Mouse (Mus musculus) R1 (cell line): ENCODE measurements at regions not wholly inside any gene's neighbourhood (a gene's known extent, or its start where the extent isn't known, plus 50 kb on each side); places are given as distances from the start of the nearest gene placed in this dataset.
A peak's percentile ranks its signal among the peaks of the same experiment; 100 is the strongest.

ENCODE experiments used
- DNase-seq: peaks from one replicate; pipeline ENCODE4 v3.0.0-alpha.2; 2018; ENCODE audit warnings: low read depth, low spot score

- no peak for DNase-seq
These were observed 232.3 kb upstream of the Gm12728 start for GRCm38 (mm10) chr4:105557396-105557795.

GRCm38 (mm10) chr4:105560055-105560454, 229.6 kb upstream of the Gm12728 start:
- no peak for DNase-seq

DNA sequence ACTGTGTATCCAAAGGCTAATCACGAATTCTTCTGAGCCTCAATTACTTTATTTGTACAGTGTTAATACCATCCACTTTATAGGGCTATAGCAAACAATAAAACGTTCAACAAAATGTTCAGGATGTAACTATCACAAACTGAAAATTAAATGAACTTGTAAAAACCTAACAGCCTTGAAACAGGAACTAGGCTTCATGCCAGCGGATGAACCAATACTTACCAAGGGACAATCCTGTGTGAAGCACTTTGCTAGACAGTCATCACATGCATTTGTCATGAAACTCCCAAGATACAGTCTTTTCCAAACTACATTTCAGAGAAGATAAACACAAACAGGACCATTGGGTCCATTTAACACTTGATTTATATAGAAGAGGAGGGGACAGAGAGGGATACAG, 228.9 kb upstream of the Gm12728 start:
- no peak for DNase-seq

- no peak for DNase-seq
These were observed 228.1 kb upstream of the Gm12728 start for GRCm38 (mm10) chr4:105561611-105562010.

DNA sequence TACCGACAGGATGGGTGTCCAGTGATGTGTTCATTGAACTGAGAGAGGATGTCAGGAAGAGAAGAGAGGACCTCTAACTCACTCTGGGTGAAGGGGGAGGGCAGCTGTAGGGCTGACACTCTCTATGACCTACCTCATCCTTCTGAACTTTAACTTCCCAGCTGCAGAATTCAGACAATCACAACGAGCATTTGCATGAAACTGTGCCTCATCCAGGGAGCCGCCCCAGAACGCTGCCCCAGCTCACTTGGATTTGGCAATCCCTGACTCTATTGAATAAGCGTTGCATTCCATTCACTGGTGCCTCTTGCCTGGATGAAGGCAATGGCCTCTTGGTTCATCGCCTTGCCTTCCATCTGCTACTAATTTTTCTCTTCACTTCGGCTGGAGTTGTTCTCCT, 223.9 kb upstream of the Gm12728 start:
- DNase-seq = peak; percentile 68

DNA sequence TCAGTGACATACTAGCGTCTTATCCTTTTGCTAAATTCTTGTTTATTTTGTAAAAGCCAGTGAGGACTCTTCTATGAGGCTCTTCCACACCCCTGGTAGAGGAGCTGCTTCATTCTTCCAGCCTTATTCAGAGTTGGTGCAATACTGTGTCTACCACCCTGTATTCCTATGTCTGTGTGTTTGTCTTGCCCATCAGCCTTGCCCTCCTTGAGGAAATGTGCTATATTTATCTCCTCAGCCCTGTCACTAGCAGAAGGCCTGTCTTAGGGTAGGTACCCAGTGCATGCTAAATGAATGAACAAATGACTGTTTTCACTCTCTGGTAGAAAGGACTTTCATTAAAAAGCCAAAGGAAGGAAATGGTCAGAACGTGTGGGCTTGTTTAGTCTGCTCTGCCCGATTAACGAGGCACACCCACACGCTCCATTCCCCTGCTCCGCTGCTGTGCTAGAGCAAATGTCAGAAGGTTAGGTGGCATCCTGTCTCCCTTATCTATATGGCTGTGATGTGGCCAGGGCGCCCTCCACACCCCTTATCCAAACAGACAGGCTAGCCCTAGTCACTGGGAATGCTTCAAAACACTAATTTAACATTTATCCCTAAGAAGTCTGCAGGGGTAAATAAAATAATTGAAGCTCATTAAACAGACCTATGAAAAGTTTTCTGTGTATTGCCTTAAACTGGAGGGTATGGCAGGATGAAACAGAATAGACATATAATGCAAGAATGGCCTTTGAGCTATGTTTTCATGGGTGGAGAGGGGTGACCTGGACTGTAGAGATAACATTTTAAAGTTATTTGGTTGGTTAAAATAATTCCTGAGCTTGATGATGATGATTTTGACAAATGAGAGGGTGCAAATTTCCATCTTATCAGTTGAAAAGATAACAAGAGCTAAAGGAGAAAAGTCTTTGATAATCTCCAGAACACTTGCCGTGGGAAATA, 222.9 kb upstream of the Gm12728 start:
- no peak for DNase-seq

DNA sequence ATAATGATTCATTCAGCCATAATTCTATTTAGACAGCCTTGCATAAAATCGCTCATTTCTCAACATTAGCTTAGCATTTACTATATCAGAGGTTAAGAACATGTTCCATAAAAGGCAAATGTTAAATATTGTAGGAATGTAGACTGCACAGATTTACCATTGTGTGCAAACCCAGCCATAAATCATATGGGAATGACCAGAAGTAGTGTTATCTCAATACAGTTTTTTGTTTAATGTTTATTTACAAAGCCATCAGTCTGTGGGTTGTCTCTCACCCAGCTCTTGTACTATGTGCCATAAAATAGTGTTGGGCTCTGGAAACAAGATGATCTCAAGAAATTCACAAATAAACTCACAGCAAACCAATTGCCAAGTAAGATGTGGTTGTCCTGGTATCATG, 220.0 kb upstream of the Gm12728 start:
- DNase-seq = no peak

GRCm38 (mm10) chr4:105575550-105575949, 214.1 kb upstream of the Gm12728 start:
- no peak for DNase-seq

GRCm38 (mm10) chr4:105580987-105581386, 208.7 kb upstream of the Gm12728 start:
- no peak for DNase-seq

DNA sequence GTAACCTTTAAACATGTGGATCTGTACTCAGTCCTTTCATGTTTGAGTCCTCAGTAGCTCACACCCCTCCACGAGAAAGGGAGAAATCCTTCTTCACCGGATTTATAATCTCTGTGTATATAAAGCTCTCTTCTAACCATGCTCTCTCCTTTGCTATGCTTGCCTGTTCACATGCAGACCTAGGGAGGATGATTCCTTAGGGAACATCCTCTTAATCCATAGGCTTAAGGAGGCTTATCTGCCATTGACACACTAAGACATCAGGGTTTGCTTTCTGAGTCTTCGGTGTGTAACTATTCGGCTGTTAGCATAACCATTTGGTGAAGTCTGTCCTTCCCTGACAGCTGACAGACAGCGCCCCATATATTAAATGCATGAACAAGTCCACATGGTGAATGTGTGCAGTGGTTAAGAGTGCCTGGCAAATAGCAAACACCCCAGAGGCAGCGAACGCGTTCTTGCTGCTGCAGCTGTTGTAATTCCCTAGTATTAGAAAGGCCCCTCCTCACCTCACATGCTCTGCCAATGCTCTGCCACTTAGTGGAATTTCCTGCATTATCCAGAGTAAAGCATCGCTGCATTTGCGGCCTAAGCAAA, 205.2 kb upstream of the Gm12728 start:
- DNase-seq = no peak

DNA sequence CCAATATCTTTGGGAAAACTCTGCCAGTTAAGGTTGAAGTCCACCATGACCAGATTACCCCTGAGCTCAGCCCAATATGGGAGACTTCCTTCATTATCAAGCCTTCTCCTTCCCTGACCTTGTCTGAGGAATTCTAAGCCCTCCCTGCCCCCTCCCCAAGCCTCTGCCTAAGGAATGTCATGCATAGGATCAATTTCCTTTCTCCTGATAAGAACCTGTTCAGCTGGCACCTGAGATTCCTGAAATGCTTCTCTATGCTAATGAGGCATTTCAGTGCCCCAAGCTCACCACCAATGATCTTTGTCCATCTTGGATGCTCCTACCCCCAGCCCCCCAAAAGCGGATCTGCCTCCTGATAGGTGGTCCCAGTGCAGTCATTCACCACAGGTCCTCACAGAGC, 186.0 kb upstream of the Gm12728 start:
- DNase-seq = peak; percentile 87

DNA sequence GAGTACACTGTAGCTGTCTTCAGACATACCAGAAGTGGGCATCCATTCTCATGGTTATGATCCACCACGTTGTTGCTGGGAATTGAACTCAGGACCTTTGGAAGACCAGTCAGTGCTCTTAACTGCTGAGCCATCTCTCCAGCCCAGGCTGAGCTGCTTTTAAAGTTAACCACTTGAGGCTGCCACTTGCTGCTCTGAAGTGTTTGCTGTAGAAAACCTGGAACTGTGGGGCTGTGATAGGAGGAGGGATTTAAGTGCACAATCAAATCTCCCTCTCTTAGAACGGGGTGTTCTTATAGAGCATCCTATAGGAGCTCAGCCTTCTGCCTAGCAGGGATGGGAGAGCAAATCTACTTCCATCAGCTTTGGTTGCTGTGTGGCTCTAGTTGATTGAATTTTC, 185.1 kb upstream of the Gm12728 start:
- no peak for DNase-seq

- DNase-seq = no peak
These were observed 182.9 kb upstream of the Gm12728 start for GRCm38 (mm10) chr4:105606731-105607130.

GRCm38 (mm10) chr4:105610917-105611316, 178.8 kb upstream of the Gm12728 start:
- DNase-seq = no peak

GRCm38 (mm10) chr4:105614390-105614789, 175.3 kb upstream of the Gm12728 start:
- no peak for DNase-seq

GRCm38 (mm10) chr4:105626371-105627320, 163.0 kb upstream of the Gm12728 start:
- no peak for DNase-seq

- DNase-seq = no peak
These were observed 160.1 kb upstream of the Gm12728 start for GRCm38 (mm10) chr4:105629581-105629980.

DNA sequence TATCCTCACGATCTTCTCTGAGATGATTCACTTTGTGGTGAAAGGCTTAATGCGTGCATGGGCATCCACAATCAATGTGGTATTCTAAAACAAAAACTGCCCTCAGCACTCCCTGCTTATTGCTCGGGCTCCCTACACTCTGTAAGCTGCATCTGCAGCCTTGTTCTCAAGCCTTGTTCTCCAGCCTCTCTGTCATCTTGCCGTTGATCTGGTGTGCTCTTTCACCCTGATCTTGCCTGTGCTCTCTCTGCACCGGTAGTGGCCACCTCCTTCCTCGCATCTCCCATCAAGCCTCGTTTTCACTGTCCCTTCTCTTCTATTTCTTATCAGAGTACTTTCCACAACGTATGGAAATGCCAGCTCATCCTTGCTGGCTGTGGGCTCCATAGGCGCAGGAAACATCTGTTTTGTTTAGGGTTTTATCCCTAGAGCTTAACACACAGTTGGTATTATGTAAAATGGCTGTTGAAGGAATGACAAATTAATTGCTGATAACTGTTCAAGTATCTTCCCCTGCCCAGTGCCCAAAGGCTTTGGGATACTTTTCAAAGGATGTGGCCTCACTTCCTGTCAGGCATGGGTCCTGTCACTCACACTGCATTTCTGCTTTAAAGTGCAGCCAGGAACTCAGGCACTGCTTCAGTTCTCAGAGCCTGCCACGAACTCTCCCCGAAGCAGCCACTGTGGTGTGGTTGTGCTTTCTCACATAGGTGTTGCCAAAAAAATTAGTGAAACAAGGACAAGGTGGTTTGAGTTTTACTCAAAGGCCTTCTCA, 158.9 kb upstream of the Gm12728 start:
- no peak for DNase-seq

DNA sequence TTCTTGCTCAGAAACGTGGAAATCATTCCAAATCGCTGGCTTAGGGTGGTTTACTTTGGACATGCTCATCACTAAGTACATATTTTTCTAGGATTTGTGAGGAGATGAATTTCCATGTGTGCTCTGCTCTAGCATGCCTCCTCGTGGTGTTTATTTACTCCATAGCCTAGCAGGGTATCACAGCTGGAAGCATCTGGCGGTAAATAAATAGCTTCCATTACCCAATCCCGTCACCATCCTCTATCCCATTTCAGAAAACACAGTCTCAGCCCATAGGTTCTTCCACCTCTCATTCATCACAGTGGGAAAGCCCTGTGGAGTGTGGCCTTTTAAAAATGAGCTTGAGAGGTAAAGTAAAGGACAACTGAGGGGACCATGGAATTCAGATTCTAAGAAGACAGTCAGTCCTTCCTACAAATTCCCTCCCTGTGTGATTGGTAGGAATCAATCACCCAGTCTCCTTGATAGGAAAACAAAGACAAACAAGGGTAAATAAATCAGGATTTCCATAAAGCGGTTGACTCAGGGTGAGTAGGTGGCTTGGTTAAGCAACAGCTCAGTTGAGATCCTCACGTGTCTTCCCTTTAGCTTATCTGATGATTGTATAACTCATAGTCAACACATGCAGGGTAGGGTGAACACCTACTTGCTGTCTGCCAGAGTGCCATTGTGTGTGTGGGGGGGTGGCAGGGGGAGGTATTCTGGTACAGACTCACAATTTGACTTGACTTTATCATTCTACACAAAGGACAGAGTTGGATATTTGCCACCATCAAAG, 156.9 kb upstream of the Gm12728 start:
- DNase-seq = no peak

DNA sequence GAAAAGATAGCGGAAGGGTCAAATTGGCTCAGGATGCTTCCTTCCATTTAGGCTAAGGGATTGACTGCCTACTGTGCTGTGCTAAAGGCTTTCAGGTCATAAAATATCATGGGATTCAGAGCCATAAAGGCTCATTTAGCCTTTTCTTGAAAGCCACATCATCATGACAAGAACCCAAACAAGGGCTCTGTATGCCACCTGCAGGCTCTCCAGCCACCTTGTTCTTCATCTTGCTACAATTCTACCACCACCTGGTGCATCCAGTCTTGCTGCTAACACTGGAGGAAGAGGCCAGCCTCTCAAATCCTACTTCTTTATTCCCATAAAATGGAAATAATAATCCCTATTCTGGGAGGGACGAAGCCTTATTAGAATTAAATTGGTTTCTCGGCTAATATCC, 155.9 kb upstream of the Gm12728 start:
- no peak for DNase-seq
